Mouse (Mus musculus) liver, adult (tissue): ENCODE results near the gene Obscn.

Experiments used
- GATA4 ChIP-seq: IDR thresholded peaks from 2 replicates; pipeline ENCODE4 v1.6.1; 2014; ENCODE audit warnings: mild to moderate bottlenecking, low read length; ENCODE audit not compliant: insufficient replicate concordance

Obscn gene

GRCm38 (mm10) chr11:59102324-59102723, 33.9 kb downstream of the Obscn start:
- TF ChIP-seq GATA4, result no peak

GRCm38 (mm10) chr11:59098339-59098738, 37.9 kb downstream of the Obscn start:
- no peak for TF ChIP-seq GATA4

GRCm38 (mm10) chr11:59097770-59098169, 38.4 kb downstream of the Obscn start:
- no peak for TF ChIP-seq GATA4

- TF ChIP-seq GATA4, result no peak
These were observed 42.0 kb downstream of the Obscn start for GRCm38 (mm10) chr11:59094213-59094612.

- no peak for TF ChIP-seq GATA4
These were observed 48.6 kb downstream of the Obscn start for GRCm38 (mm10) chr11:59087581-59087980.

GRCm38 (mm10) chr11:59085200-59085599, 51.0 kb downstream of the Obscn start:
- TF ChIP-seq GATA4, result no peak

- no peak for TF ChIP-seq GATA4
These were observed 53.1 kb downstream of the Obscn start for GRCm38 (mm10) chr11:59083125-59083524.

GRCm38 (mm10) chr11:59078311-59078710, 57.9 kb downstream of the Obscn start:
- no peak for TF ChIP-seq GATA4

GRCm38 (mm10) chr11:59070321-59070720, 65.9 kb downstream of the Obscn start:
- no peak for TF ChIP-seq GATA4

- TF ChIP-seq GATA4, result no peak
These were observed 67.3 kb downstream of the Obscn start for GRCm38 (mm10) chr11:59068922-59069321.

GRCm38 (mm10) chr11:59068433-59068832, 67.8 kb downstream of the Obscn start:
- no peak for TF ChIP-seq GATA4

GRCm38 (mm10) chr11:59067921-59068320, 68.3 kb downstream of the Obscn start:
- no peak for TF ChIP-seq GATA4

GRCm38 (mm10) chr11:59058025-59058424, 78.2 kb downstream of the Obscn start:
- no peak for TF ChIP-seq GATA4

GRCm38 (mm10) chr11:59051031-59051430, 85.2 kb downstream of the Obscn start:
- no peak for TF ChIP-seq GATA4

- TF ChIP-seq GATA4, result no peak
These were observed 91.4 kb downstream of the Obscn start for GRCm38 (mm10) chr11:59044703-59045330.

- TF ChIP-seq GATA4, result no peak
These were observed 107.2 kb downstream of the Obscn start for GRCm38 (mm10) chr11:59029003-59029402.

GRCm38 (mm10) chr11:59026411-59026810, 109.8 kb downstream of the Obscn start:
- TF ChIP-seq GATA4, result no peak

GRCm38 (mm10) chr11:59015052-59015451, 121.2 kb downstream of the Obscn start:
- no peak for TF ChIP-seq GATA4
